Mouse (Mus musculus) MEL (cell line): Measurements from ENCODE around the gene Ccdc170. TPM values are rescaled to one million over a fixed set of nuclear protein-coding genes. Genes with fewer than 3 reads are reported as not detected.

Experiments
- DNase-seq: peaks from one replicate; pipeline ENCODE4 v3.0.0; 2011; ENCODE audit warnings: low read depth, low spot score
- H3K27ac ChIP-seq: 2 replicates; pipeline ENCODE4 v1.5.1; 2012; ENCODE audit warnings: low read depth, mild to moderate bottlenecking, control low read depth, low read length, moderate library complexity; ENCODE audit not compliant: control insufficient read depth
- H3K27me3 ChIP-seq, 2 experiments: fragments of 150-350 bp in 1 of 2; sonication (generic) in 1 of 2; 2 replicates each; pipeline ENCODE4 v1.6.1; 2012; ENCODE audit warnings: low read length in 2 of 2, mild to moderate bottlenecking in 2 of 2, improper control_type of control experiment in 1 of 2, moderate library complexity in 1 of 2; ENCODE audit not compliant: insufficient read depth in 2 of 2, control insufficient read depth in 1 of 2
- H3K36me3 ChIP-seq, 2 experiments: 2 replicates each; pipeline ENCODE4 v1.6.1; 2012 to 2014; ENCODE audit warnings: low read length in 2 of 2, improper control_type of control experiment in 1 of 2, inconsistent platforms in 1 of 2, mild to moderate bottlenecking in 1 of 2; ENCODE audit not compliant: insufficient read depth in 2 of 2, control insufficient read depth in 1 of 2
- H3K4me1 ChIP-seq, 2 experiments: fragments of 150-350 bp in 1 of 2; sonication (generic) in 1 of 2; 2 replicates each; pipeline ENCODE4 v1.6.1; 2012; ENCODE audit warnings: low read length in 2 of 2, improper control_type of control experiment in 1 of 2, mild to moderate bottlenecking in 1 of 2; ENCODE audit not compliant: insufficient read depth in 2 of 2, control insufficient read depth in 1 of 2
- H3K4me3 ChIP-seq, 2 experiments: fragments of 150-350 bp in 1 of 2; sonication (generic) in 1 of 2; 2 replicates each; pipeline ENCODE4 v1.5.1; 2012; ENCODE audit warnings: low read depth in 2 of 2, low read length in 2 of 2, mild to moderate bottlenecking in 2 of 2, moderate library complexity in 2 of 2, control low read depth in 1 of 2, improper control_type of control experiment in 1 of 2; ENCODE audit not compliant: control insufficient read depth in 1 of 2, insufficient read depth in 1 of 2
- H3K79me2 ChIP-seq: 2 replicates; pipeline ENCODE4 v1.6.1; 2012; ENCODE audit warnings: mild to moderate bottlenecking, low read length, moderate library complexity; ENCODE audit not compliant: control insufficient read depth, poor library complexity, insufficient read depth
- H3K9ac ChIP-seq: 2 replicates; pipeline ENCODE4 v1.6.1; 2012; ENCODE audit warnings: low read depth, mild to moderate bottlenecking, control low read depth, low read length, moderate library complexity; ENCODE audit not compliant: control insufficient read depth, poor library complexity, severe bottlenecking
- H3K9me3 ChIP-seq: fragments of 150-350 bp; sonication (generic); replicated peaks from 2 replicates; pipeline ENCODE4 v1.6.1; 2012; ENCODE audit warnings: mild to moderate bottlenecking, low read length, improper control_type of control experiment, moderate library complexity; ENCODE audit not compliant: insufficient read depth
- BHLHE40 ChIP-seq: IDR thresholded peaks from 2 replicates; pipeline ENCODE4 v1.6.1; 2012; ENCODE audit warnings: low read depth, mild to moderate bottlenecking, inconsistent platforms, low read length, improper control_type of control experiment, borderline replicate concordance
- CHD1 ChIP-seq: IDR thresholded peaks from 2 replicates; pipeline ENCODE4 v1.6.1; 2012; ENCODE audit warnings: low read depth, mild to moderate bottlenecking, inconsistent platforms, low read length, improper control_type of control experiment
- E2F4 ChIP-seq: IDR thresholded peaks from 2 replicates; pipeline ENCODE4 v1.6.1; 2011; ENCODE audit warnings: low read depth, low read length, improper control_type of control experiment, borderline replicate concordance
- ELF1 ChIP-seq: IDR thresholded peaks from 2 replicates; pipeline ENCODE4 v1.6.1; 2014; ENCODE audit warnings: low read depth, mild to moderate bottlenecking, inconsistent platforms, low read length, improper control_type of control experiment, moderate library complexity
- ETS1 ChIP-seq: IDR thresholded peaks from 2 replicates; pipeline ENCODE4 v1.6.1; 2012; ENCODE audit warnings: low read depth, mild to moderate bottlenecking, inconsistent platforms, low read length, improper control_type of control experiment, moderate library complexity
- GATA1 ChIP-seq: IDR thresholded peaks from 2 replicates; pipeline ENCODE4 v1.6.1; 2011; ENCODE audit warnings: low read depth, low read length, improper control_type of control experiment
- HCFC1 ChIP-seq: IDR thresholded peaks from 2 replicates; pipeline ENCODE4 v1.6.1; 2012; ENCODE audit warnings: low read depth, mild to moderate bottlenecking, inconsistent platforms, low read length, improper control_type of control experiment, moderate library complexity
- JUND ChIP-seq: IDR thresholded peaks from 2 replicates; pipeline ENCODE4 v1.6.1; 2011; ENCODE audit warnings: low read depth, mild to moderate bottlenecking, improper control_type of control experiment, low read length
- MYC ChIP-seq: IDR thresholded peaks from 2 replicates; pipeline ENCODE4 v1.6.1; 2011; ENCODE audit warnings: low read depth, mild to moderate bottlenecking, low read length, improper control_type of control experiment, moderate library complexity
- NRF1 ChIP-seq: IDR thresholded peaks from 2 replicates; pipeline ENCODE4 v1.6.1; 2014; ENCODE audit warnings: low read depth, mild to moderate bottlenecking, inconsistent platforms, low read length, improper control_type of control experiment, moderate library complexity; ENCODE audit not compliant: poor library complexity, insufficient read depth, severe bottlenecking
- POLR2A ChIP-seq, 2 experiments: IDR thresholded peaks; 2 replicates each; pipeline ENCODE4 v1.6.1; 2011 to 2012; ENCODE audit warnings: low read length in 2 of 2, mild to moderate bottlenecking in 2 of 2, control low read depth in 1 of 2, improper control_type of control experiment in 1 of 2, low read depth in 1 of 2, moderate library complexity in 1 of 2; ENCODE audit not compliant: control insufficient read depth in 1 of 2, insufficient read depth in 1 of 2, poor library complexity in 1 of 2
- SIN3A ChIP-seq: IDR thresholded peaks from 2 replicates; pipeline ENCODE4 v1.6.1; 2012; ENCODE audit warnings: low read length, improper control_type of control experiment, inconsistent platforms
- TAL1 ChIP-seq: IDR thresholded peaks from 2 replicates; pipeline ENCODE4 v1.6.1; 2012; ENCODE audit warnings: mild to moderate bottlenecking, inconsistent platforms, low read length, moderate library complexity, mixed read lengths
- UBTF ChIP-seq: IDR thresholded peaks from 2 replicates; pipeline ENCODE4 v1.6.1; 2012; ENCODE audit warnings: low read depth, mild to moderate bottlenecking, inconsistent platforms, low read length, improper control_type of control experiment, moderate library complexity, borderline replicate concordance; ENCODE audit not compliant: insufficient read depth
- USF1 ChIP-seq: IDR thresholded peaks from 2 replicates; pipeline ENCODE4 v1.6.1; 2014; ENCODE audit warnings: low read depth, mild to moderate bottlenecking, inconsistent platforms, low read length, improper control_type of control experiment, moderate library complexity
- ZKSCAN1 ChIP-seq: IDR thresholded peaks from 2 replicates; pipeline ENCODE4 v1.6.1; 2012; ENCODE audit warnings: low read depth, mild to moderate bottlenecking, inconsistent platforms, low read length, improper control_type of control experiment, moderate library complexity
- ZMIZ1 ChIP-seq: IDR thresholded peaks from 2 replicates; pipeline ENCODE4 v1.6.1; 2012; ENCODE audit warnings: low read depth, mild to moderate bottlenecking, inconsistent platforms, low read length, improper control_type of control experiment, moderate library complexity
- ZNF384 ChIP-seq: IDR thresholded peaks from 2 replicates; pipeline ENCODE4 v1.6.1; 2012; ENCODE audit warnings: low read depth, mild to moderate bottlenecking, inconsistent platforms, low read length, improper control_type of control experiment
- polyA plus RNA-seq, 2 experiments: library from polyadenylated mRNA; stranded (reverse) in 1 of 2; unstranded in 1 of 2; fragments of >175 nt in 1 of 2; fragments of >200 nt in 1 of 2; gene quantifications; 2 replicates each; pipeline versions ENCODE4 v1.2.1 to v1.2.4; 2012; ENCODE audit warnings: low replicate concordance in 2 of 2, low read depth in 1 of 2; ENCODE audit not compliant: insufficient read length in 2 of 2, insufficient read depth in 1 of 2, missing spikeins in 1 of 2
- total RNA-seq: library from RNA; depleted of rRNA; stranded (reverse); fragments of 300-350 nt; gene quantifications from 2 replicates; pipeline ENCODE4 v1.2.3, GENCODE M21; 2012

The Ccdc170 gene
- total and polyA plus RNA-seq, 3 experiments = not detected

DNA sequence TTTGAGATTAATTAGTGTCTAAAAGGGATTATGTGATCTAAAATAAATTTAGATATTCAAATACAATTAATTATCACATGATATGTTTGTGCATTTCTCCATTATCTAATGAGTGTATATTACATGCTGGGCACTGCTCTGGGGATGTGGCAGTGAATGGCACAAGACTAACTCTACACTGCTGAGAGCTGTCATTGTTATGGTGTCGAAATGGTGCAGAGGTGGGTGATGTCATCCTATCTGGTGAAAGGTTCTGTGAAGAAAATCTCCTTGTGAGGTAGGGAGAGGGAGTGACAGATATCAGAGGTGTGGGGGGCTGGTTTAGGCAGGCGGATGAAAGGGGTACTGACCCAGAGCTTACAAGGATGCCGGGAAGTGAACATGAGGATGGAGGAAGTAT lies 37.3 kb downstream of the Ccdc170 start:
- no peak for DNase-seq
- no peaks in the 10 kb centered on the region; a peak in 2 of 4 replicates for H3K36me3 ChIP-seq
- H3K4me1 ChIP-seq = peaks cover 0 to 9% of the 10 kb centered on the region in 2 experiments; a peak in 2 of 4 replicates
- H3K27me3 ChIP-seq = no peaks in the 10 kb centered on the region
- no peak for TF ChIP-seq E2F4
- no peak for TF ChIP-seq NRF1
- TF ChIP-seq ZKSCAN1 = no peak
- TF ChIP-seq ZNF384 = no peak
- no peak for TF ChIP-seq ETS1
- no peak for TF ChIP-seq UBTF
- TF ChIP-seq CHD1 = no peak
- no peak for TF ChIP-seq JUND
- TF ChIP-seq TAL1 = no peak
- TF ChIP-seq SIN3A = no peak
- no peak for TF ChIP-seq BHLHE40
- no peak for TF ChIP-seq HCFC1
- no peak for TF ChIP-seq USF1
- TF ChIP-seq GATA1 = no peak
- TF ChIP-seq ZMIZ1 = no peak
- TF ChIP-seq POLR2A (IDR thresholded peaks at IDR 0.05; ENCODE audit: control insufficient read depth in 1 of 2, insufficient read depth in 1 of 2, low read depth in 1 of 2, low read length in 2 of 2, poor library complexity in 1 of 2) = no peak
- no peak for TF ChIP-seq ELF1
- no peak overlapping the region for H3K27ac ChIP-seq
- H3K79me2 ChIP-seq = no peaks in the 10 kb centered on the region
- H3K9me3 ChIP-seq = no peaks in the 10 kb centered on the region
- H3K4me3 ChIP-seq = no peak overlapping the region
- no peak overlapping the region for H3K9ac ChIP-seq

DNA sequence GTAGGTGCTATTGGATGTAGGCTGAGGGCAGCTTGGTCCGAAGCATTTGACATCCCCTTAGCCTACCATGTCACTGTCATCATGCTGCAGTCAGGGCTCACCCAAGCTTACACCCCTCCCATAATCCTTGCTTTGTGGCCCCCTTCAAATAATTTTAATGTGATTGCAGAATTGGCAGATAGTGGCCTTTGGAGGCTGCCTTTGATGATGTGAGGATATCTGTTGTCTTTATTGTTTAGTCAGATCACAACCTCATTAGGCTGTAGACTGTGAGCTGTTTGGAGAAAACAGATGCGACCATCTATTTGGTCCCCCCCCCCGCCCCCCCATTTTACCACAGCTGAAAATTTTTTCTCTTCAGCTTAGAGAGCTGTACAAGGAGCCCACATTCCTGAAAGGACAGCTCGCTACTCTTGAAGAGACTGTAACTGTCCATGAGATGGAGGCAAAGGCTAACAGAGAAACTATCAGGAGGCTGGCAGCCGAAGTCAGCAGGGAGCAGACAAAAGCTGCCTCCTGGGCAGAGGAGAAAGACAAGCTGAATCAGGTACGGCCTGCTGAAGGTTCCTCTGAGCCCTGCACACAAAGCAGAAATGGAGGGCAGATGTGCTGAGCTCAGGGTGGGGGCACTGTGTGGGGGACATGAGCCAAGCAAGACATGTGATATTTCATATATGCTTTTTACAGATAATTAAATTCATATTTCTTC lies 38.2 kb downstream of the Ccdc170 start:
- no peaks in the 10 kb centered on the region for H3K79me2 ChIP-seq
- H3K4me3 ChIP-seq = no peak overlapping the region
- H3K9me3 ChIP-seq = no peaks in the 10 kb centered on the region
- H3K27me3 ChIP-seq = no peaks in the 10 kb centered on the region
- no peak overlapping the region for H3K27ac ChIP-seq
- peaks cover 0 to 9% of the 10 kb centered on the region in 2 experiments; a peak in 2 of 4 replicates for H3K4me1 ChIP-seq
- TF ChIP-seq MYC (no peak), ZKSCAN1 (no peak)
- no peak overlapping the region for H3K9ac ChIP-seq
- no peak for DNase-seq
- no peaks in the 10 kb centered on the region; a peak in 2 of 4 replicates for H3K36me3 ChIP-seq
